Mouse (Mus musculus) CH12.LX (cell line): ENCODE results near the gene Klhl31. TPM values are rescaled to one million over a fixed set of nuclear protein-coding genes. Genes with fewer than 3 reads are reported as not detected.

Experiments used
- DNase-seq: peaks from one replicate; pipeline ENCODE4 v3.0.0-alpha.2; 2013; ENCODE audit errors: extremely low read depth
- H3K27ac ChIP-seq: 2 replicates; pipeline ENCODE4 v1.5.1; 2012; ENCODE audit warnings: low read depth, mild to moderate bottlenecking, control low read depth, moderate library complexity; ENCODE audit not compliant: insufficient read depth
- H3K27me3 ChIP-seq: replicated peaks from 2 replicates; pipeline ENCODE3; 2012; ENCODE audit warnings: inconsistent platforms
- H3K36me3 ChIP-seq, 2 experiments: replicated peaks in 1 of 2; 2 replicates each; pipeline versions ENCODE3 to v1.6.1; 2012; ENCODE audit warnings: inconsistent platforms in 1 of 2, low read length in 1 of 2, mild to moderate bottlenecking in 1 of 2, mixed read lengths in 1 of 2, moderate library complexity in 1 of 2; ENCODE audit not compliant: control insufficient read depth in 1 of 2, insufficient read depth in 1 of 2
- H3K4me1 ChIP-seq, 2 experiments: 2 replicates each; pipeline ENCODE4 v1.6.1; 2012; ENCODE audit warnings: inconsistent platforms in 1 of 2, moderate library complexity in 1 of 2; ENCODE audit not compliant: insufficient read depth in 2 of 2, control insufficient read depth in 1 of 2
- H3K4me2 ChIP-seq: 2 replicates; pipeline ENCODE4 v1.6.1; 2012; ENCODE audit warnings: low read depth, mild to moderate bottlenecking, control low read depth; ENCODE audit not compliant: poor library complexity, insufficient read depth, severe bottlenecking
- H3K4me3 ChIP-seq, 3 experiments: fragments of 150-350 bp in 1 of 3; sonication (generic) in 1 of 3; replicated peaks in 1 of 3; 2 replicates each; pipeline versions ENCODE3 to v1.5.1; 2011 to 2012; ENCODE audit warnings: low read depth in 2 of 3, low read length in 2 of 3, mild to moderate bottlenecking in 2 of 3, moderate library complexity in 2 of 3, control low read depth in 1 of 3, improper control_type of control experiment in 1 of 3, inconsistent platforms in 1 of 3, mixed read lengths in 1 of 3; ENCODE audit not compliant: poor library complexity in 1 of 3
- H3K79me2 ChIP-seq: replicated peaks from 2 replicates; pipeline ENCODE4 v1.6.1; 2012; ENCODE audit warnings: mild to moderate bottlenecking, moderate library complexity; ENCODE audit not compliant: control insufficient read depth, poor library complexity, insufficient read depth, severe bottlenecking; ENCODE audit errors: extremely low read depth
- H3K9ac ChIP-seq: 2 replicates; pipeline ENCODE4 v1.6.1; 2012; ENCODE audit warnings: low read depth, mild to moderate bottlenecking, control low read depth, moderate library complexity; ENCODE audit not compliant: insufficient read depth
- H3K9me3 ChIP-seq: replicated peaks from 2 replicates; pipeline ENCODE3; 2012; ENCODE audit warnings: low read length, inconsistent platforms, mixed read lengths
- CHD1 ChIP-seq: IDR thresholded peaks from 2 replicates; pipeline ENCODE4 v1.6.1; 2012; ENCODE audit warnings: low read depth, low read length, improper control_type of control experiment, inconsistent platforms
- CHD2 ChIP-seq: IDR thresholded peaks from 2 replicates; pipeline ENCODE4 v1.6.1; 2011; ENCODE audit warnings: low read length, improper control_type of control experiment
- ELF1 ChIP-seq: IDR thresholded peaks from 2 replicates; pipeline ENCODE4 v1.6.1; 2014; ENCODE audit warnings: low read depth, mild to moderate bottlenecking, inconsistent platforms, low read length, improper control_type of control experiment
- EP300 ChIP-seq: IDR thresholded peaks from 2 replicates; pipeline ENCODE4 v1.6.1; 2011; ENCODE audit warnings: low read length, improper control_type of control experiment
- GABPA ChIP-seq: IDR thresholded peaks from 2 replicates; pipeline ENCODE4 v1.6.1; 2012; ENCODE audit warnings: low read depth, low read length, improper control_type of control experiment, inconsistent platforms; ENCODE audit not compliant: insufficient replicate concordance
- MAFK ChIP-seq: IDR thresholded peaks from 2 replicates; pipeline ENCODE4 v1.6.1; 2011; ENCODE audit warnings: low read length, improper control_type of control experiment; ENCODE audit not compliant: insufficient replicate concordance
- MAZ ChIP-seq: IDR thresholded peaks from 2 replicates; pipeline ENCODE4 v1.6.1; 2012; ENCODE audit warnings: low read depth, mild to moderate bottlenecking, inconsistent platforms, low read length, improper control_type of control experiment, moderate library complexity
- MXI1 ChIP-seq: IDR thresholded peaks from 2 replicates; pipeline ENCODE4 v1.6.1; 2011; ENCODE audit warnings: mild to moderate bottlenecking, low read depth, low read length, improper control_type of control experiment
- MYC ChIP-seq: IDR thresholded peaks from 2 replicates; pipeline ENCODE4 v1.6.1; 2011; ENCODE audit warnings: low read depth, mild to moderate bottlenecking, improper control_type of control experiment, low read length
- PAX5 ChIP-seq: IDR thresholded peaks from 2 replicates; pipeline ENCODE4 v1.6.1; 2012; ENCODE audit warnings: low read length, inconsistent platforms, mixed read lengths
- POLR2AphosphoS2 ChIP-seq: IDR thresholded peaks from 2 replicates; pipeline ENCODE4 v1.6.1; 2011; ENCODE audit warnings: low read depth, low read length, improper control_type of control experiment
- SIN3A ChIP-seq: IDR thresholded peaks from 2 replicates; pipeline ENCODE4 v1.6.1; 2012; ENCODE audit warnings: low read length, improper control_type of control experiment, inconsistent platforms
- TCF12 ChIP-seq: IDR thresholded peaks from 2 replicates; pipeline ENCODE4 v1.6.1; 2014; ENCODE audit warnings: low read depth, mild to moderate bottlenecking, inconsistent platforms, low read length, improper control_type of control experiment
- UBTF ChIP-seq: IDR thresholded peaks from 2 replicates; pipeline ENCODE4 v1.6.1; 2012; ENCODE audit warnings: low read depth, mild to moderate bottlenecking, inconsistent platforms, low read length, improper control_type of control experiment, moderate library complexity
- USF1 ChIP-seq: IDR thresholded peaks from 2 replicates; pipeline ENCODE4 v1.6.1; 2014; ENCODE audit warnings: low read depth, mild to moderate bottlenecking, inconsistent platforms, low read length, improper control_type of control experiment
- USF2 ChIP-seq: conservative IDR thresholded peaks from 2 replicates; pipeline ENCODE4 v1.6.1; 2011; ENCODE audit warnings: low read depth, low read length, improper control_type of control experiment
- ZMIZ1 ChIP-seq: IDR thresholded peaks from 2 replicates; pipeline ENCODE4 v1.6.1; 2012; ENCODE audit warnings: low read depth, mild to moderate bottlenecking, inconsistent platforms, low read length, improper control_type of control experiment
- dilution Hi-C: fragments of 300-500 bp; cut with MboI; formaldehyde crosslinking; loops from 2 replicates; pipeline ENCODE4 v1.14.3; 2020; ENCODE audit warnings: low sequenced_read_pairs; ENCODE audit not compliant: extremely low pct_unique_long_range_greater_than_20kb, extremely low pct_ligation_motif_present
- in situ Hi-C: fragments of 300-500 bp; cut with MboI; formaldehyde crosslinking; loops from 3 replicates; pipeline ENCODE4 v1.14.3; 2019; ENCODE audit warnings: low sequenced_read_pairs, low pct_ligation_motif_present, low pct_unique_long_range_greater_than_20kb, mixed read lengths
- polyA plus RNA-seq: library from polyadenylated mRNA; unstranded; fragments of >175 nt; gene quantifications from 2 replicates; pipeline ENCODE4 v1.2.1, GENCODE M21; 2012; ENCODE audit warnings: low read depth; ENCODE audit not compliant: insufficient read length
- total RNA-seq, 2 experiments: library from RNA; depleted of rRNA; stranded (reverse); fragments of 300-350 nt in 1 of 2; fragments of >200 nt in 1 of 2; gene quantifications; 2 replicates each; pipeline ENCODE4 v1.2.3; 2012 to 2014

Klhl31 gene
- total and polyA plus RNA-seq, 3 experiments = not detected

DNA sequence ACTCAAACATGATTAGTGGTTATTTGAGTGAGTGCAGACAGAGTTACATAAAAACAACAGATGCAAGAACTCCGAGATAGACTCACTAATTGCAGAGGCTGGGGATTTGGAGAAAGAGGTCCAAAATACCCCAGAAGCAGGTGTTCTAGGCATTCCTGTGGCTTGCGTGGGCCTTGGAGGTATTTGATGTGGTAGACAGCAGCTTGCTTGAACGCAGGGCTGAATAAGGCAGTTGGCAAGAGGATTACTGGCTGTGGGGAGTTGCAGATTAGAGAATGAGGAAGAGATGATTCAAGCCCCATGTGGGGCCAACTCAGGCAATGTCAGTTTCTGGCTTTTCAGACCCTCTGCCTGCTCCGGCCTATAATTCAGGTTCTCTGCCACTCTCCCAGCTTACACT is 43.9 kb upstream of the Klhl31 start:
- Histone ChIP-seq H3K9me3 (no peaks in the 10 kb centered on the region), H3K9ac (0 out of 2 replicates have a peak overlapping the region, but pooled peaks have one; percentile 13), H3K27ac (no peak overlapping the region), H3K4me1 (peaks cover 4 to 20% of the 10 kb centered on the region in 2 experiments), H3K4me2 (peak overlapping the region; percentile 27; the same call in 1 of the 2 replicates), H3K36me3 (no peaks in the 10 kb centered on the region), H3K4me3 (no peak overlapping the region), H3K79me2 (no peaks in the 10 kb centered on the region), H3K27me3 (no peaks in the 10 kb centered on the region)
- dilution Hi-C loops (no loop called here), in situ Hi-C loops (no loop called here)
- TF ChIP-seq UBTF (no peak), SIN3A (no peak), MAZ (no peak), GABPA (no peak), USF2 (no peak), CHD2 (no peak), TCF12 (0 out of 2 replicates have a peak, but pooled peaks have one; percentile 18), MYC (no peak)
- no peak for DNase-seq

DNA sequence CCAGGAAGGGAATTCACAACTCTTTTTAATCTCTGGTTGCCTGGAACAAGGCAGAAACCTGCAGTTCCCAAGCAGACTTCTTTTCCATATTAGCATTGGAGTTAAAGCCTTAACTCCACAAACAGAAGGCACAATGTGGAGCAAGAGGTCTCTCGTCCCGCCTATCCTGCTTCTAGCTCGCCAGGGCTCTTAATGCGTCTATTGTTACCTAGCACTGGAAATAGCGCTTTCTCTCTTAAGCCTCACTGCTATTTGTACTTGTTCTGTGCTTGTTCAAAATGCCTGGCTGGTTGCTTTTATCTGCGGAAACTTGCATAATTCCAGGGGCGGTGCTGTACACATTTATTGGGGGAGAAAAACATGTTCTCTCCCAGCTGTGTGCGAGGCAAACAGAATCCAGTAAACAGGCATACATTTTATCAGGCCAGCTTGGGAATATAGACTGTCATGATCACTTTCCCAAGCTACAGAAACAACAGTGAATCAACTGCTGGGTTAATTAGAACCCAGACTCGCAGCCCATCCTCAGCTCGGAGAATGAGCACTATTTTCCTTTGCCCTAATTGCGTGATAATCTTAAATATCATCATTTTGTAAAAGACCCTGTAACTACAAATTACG is 41.2 kb upstream of the Klhl31 start:
- no peak for DNase-seq
- TF ChIP-seq MAFK (no peak), MXI1 (no peak), CHD1 (no peak), POLR2AphosphoS2 (no peak), ELF1 (no peak), GABPA (no peak), ZMIZ1 (no peak), EP300 (no peak), PAX5 (no peak), USF1 (no peak)
- H3K9ac ChIP-seq = no peak overlapping the region
- dilution Hi-C loops (no loop called here), in situ Hi-C loops (no loop called here)
- H3K27ac ChIP-seq = no peak overlapping the region
- no peaks in the 10 kb centered on the region for H3K36me3 ChIP-seq
- no peaks in the 10 kb centered on the region for H3K79me2 ChIP-seq
- no peak overlapping the region for H3K4me2 ChIP-seq
- peaks cover 6 to 27% of the 10 kb centered on the region in 2 experiments; a peak in 3 of 4 replicates for H3K4me1 ChIP-seq
- H3K9me3 ChIP-seq = no peaks in the 10 kb centered on the region
- H3K27me3 ChIP-seq = no peaks in the 10 kb centered on the region
- no peak overlapping the region for H3K4me3 ChIP-seq
